Mouse (Mus musculus) limb, embryonic 12.5 days (tissue): ENCODE measurements at regions not wholly inside any gene's neighbourhood (a gene's known extent, or its start where the extent isn't known, plus 50 kb on each side); places are given as distances from the start of the nearest gene placed in this dataset.
A peak's percentile ranks its signal among the peaks of the same experiment; 100 is the strongest.

Experiments
- ATAC-seq: fragments of 200-750 bp; cut with Nextera tagmentation; 2 replicates; pipeline ENCODE4 v1.8.0; 2017; ENCODE audit warnings: low read depth, moderate TSS enrichment; ENCODE audit not compliant: insufficient number of reproducible peaks, insufficient read depth, low FRiP score, low TSS enrichment
- H3K27ac ChIP-seq: fragments of 300-500 bp; sonication (generic); 2 replicates; pipeline ENCODE4 v1.5.1; 2016; ENCODE audit warnings: mild to moderate bottlenecking, moderate library complexity
- H3K27me3 ChIP-seq: fragments of 300-500 bp; sonication (generic); 2 replicates; pipeline ENCODE4 v1.6.1; 2016; ENCODE audit warnings: mild to moderate bottlenecking, moderate library complexity
- H3K36me3 ChIP-seq: fragments of 300-500 bp; sonication (generic); 2 replicates; pipeline ENCODE4 v1.6.1; 2016; ENCODE audit warnings: mild to moderate bottlenecking, moderate library complexity
- H3K4me1 ChIP-seq: fragments of 300-500 bp; sonication (generic); replicated peaks from 2 replicates; pipeline ENCODE4 v1.6.1; 2016
- H3K4me2 ChIP-seq: fragments of 300-500 bp; sonication (generic); 2 replicates; pipeline ENCODE4 v1.6.1; 2016; ENCODE audit warnings: mild to moderate bottlenecking, moderate library complexity
- H3K4me3 ChIP-seq: fragments of 300-500 bp; sonication (generic); replicated peaks from 2 replicates; pipeline ENCODE4 v1.5.1; 2016; ENCODE audit warnings: mild to moderate bottlenecking
- H3K9ac ChIP-seq: fragments of 300-500 bp; sonication (generic); replicated peaks from 2 replicates; pipeline ENCODE4 v1.6.1; 2016; ENCODE audit warnings: mild to moderate bottlenecking, moderate library complexity
- H3K9me3 ChIP-seq: fragments of 300-500 bp; sonication (generic); 2 replicates; pipeline ENCODE4 v1.6.1; 2016; ENCODE audit warnings: mild to moderate bottlenecking, moderate library complexity
- WGBS: fragments of 180-500 bp; shearing (Covaris S2); methylation state at CpG from one replicate; pipeline ENCODE4 v1.1.7; 2016; 5-methylcytosine and 5-hydroxymethylcytosine counted together

- Histone ChIP-seq H3K27me3 (no peaks in the 10 kb centered on the region), H3K9ac (no peak overlapping the region), H3K4me1 (peaks cover 33% of the 10 kb centered on the region), H3K4me3 (no peak overlapping the region), H3K27ac (no peak overlapping the region), H3K9me3 (0 out of 2 replicates have a peak, but pooled peaks cover 5% of the 10 kb centered on the region), H3K36me3 (no peaks in the 10 kb centered on the region), H3K4me2 (no peak overlapping the region)
- WGBS, result 75% methylated on average over 8 of the region's 8 CpGs
- ATAC-seq, result no peak
Observed at GRCm38 (mm10) chr13:60002098-60002497, 175.1 kb downstream of the Gas1 start.

DNA sequence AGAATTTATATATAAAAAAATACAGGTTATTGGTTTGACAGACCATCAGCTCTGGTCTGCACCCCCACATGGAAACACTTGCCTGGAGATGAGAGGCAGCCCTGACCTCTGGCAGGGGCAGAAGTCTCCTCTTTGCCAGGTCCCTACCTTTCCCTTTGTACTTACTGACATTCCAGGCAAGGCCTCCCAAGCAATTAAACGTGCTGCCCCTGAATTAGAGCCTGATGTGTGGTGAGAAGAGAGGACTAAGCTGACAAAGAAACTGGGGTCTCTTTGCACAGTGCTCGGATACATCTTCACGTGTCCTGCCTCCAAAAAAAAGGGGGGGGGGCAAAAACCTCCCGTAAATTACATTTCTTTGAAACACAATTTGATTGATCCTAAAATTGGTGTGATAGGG, 175.5 kb downstream of the Gas1 start:
- no peak for ATAC-seq
- peaks cover 34% of the 10 kb centered on the region for H3K4me1 ChIP-seq
- 20% methylated on average over 4 of the region's 4 CpGs for WGBS
- no peak overlapping the region for H3K27ac ChIP-seq
- no peaks in the 10 kb centered on the region for H3K27me3 ChIP-seq
- H3K36me3 ChIP-seq, result no peaks in the 10 kb centered on the region
- 0 out of 2 replicates have a peak, but pooled peaks cover 5% of the 10 kb centered on the region for H3K9me3 ChIP-seq
- H3K4me3 ChIP-seq, result no peak overlapping the region
- no peak overlapping the region for H3K4me2 ChIP-seq
- H3K9ac ChIP-seq, result no peak overlapping the region

- peaks cover 43% of the 10 kb centered on the region for H3K4me1 ChIP-seq
Observed at GRCm38 (mm10) chr13:60000618-60001347, 176.4 kb downstream of the Gas1 start.

GRCm38 (mm10) chr13:59997431-59997830, 174.5 kb upstream of the Tut7 start:
- Histone ChIP-seq H3K27ac (peak overlapping the region; percentile 29; the same call in 1 of the 2 replicates), H3K4me1 (peaks cover 58% of the 10 kb centered on the region), H3K27me3 (no peaks in the 10 kb centered on the region), H3K36me3 (no peaks in the 10 kb centered on the region), H3K9me3 (0 out of 2 replicates have a peak, but pooled peaks cover 5% of the 10 kb centered on the region), H3K9ac (no peak overlapping the region), H3K4me2 (no peak overlapping the region), H3K4me3 (no peak overlapping the region)
- ATAC-seq, result no peak
- 92% methylated on average over 3 of the region's 3 CpGs for WGBS

More at GRCm38 (mm10) chr13:60000618-60001347, 176.4 kb downstream of the Gas1 start:
- ATAC-seq, result no peak
- no peaks in the 10 kb centered on the region for H3K27me3 ChIP-seq
- H3K4me2 ChIP-seq, result no peak overlapping the region
- 0 out of 2 replicates have a peak, but pooled peaks cover 5% of the 10 kb centered on the region for H3K9me3 ChIP-seq
- H3K9ac ChIP-seq, result no peak overlapping the region
- no peak overlapping the region for H3K27ac ChIP-seq
- H3K4me3 ChIP-seq, result no peak overlapping the region
- H3K36me3 ChIP-seq, result no peaks in the 10 kb centered on the region
- WGBS, result 30% methylated on average over 8 of the region's 8 CpGs

- Histone ChIP-seq H3K4me2 (peak overlapping the region; percentile 27; the same call in 1 of the 2 replicates), H3K9me3 (0 out of 2 replicates have a peak, but pooled peaks cover 5% of the 10 kb centered on the region), H3K27ac (peak overlapping the region; percentile 85), H3K27me3 (no peaks in the 10 kb centered on the region), H3K4me1 (peaks cover 58% of the 10 kb centered on the region), H3K9ac (no peak overlapping the region), H3K4me3 (no peak overlapping the region), H3K36me3 (no peaks in the 10 kb centered on the region)
- no peak for ATAC-seq
- WGBS, result 33% methylated on average over 13 of the region's 13 CpGs
Observed at GRCm38 (mm10) chr13:59996146-59996814, 173.3 kb upstream of the Tut7 start.

- Histone ChIP-seq H3K36me3 (no peaks in the 10 kb centered on the region), H3K9ac (no peak overlapping the region), H3K4me1 (peaks cover 74% of the 10 kb centered on the region), H3K27me3 (no peaks in the 10 kb centered on the region), H3K4me3 (no peak overlapping the region), H3K9me3 (0 out of 2 replicates have a peak, but pooled peaks cover under 1% of the 10 kb centered on the region), H3K4me2 (no peak overlapping the region), H3K27ac (peak overlapping the region; percentile 57)
- ATAC-seq, result no peak
- WGBS, result 15% methylated on average over 11 of the region's 11 CpGs
Observed at GRCm38 (mm10) chr13:59992780-59993501, 170.0 kb upstream of the Tut7 start.

- no peak overlapping the region for H3K4me2 ChIP-seq
- H3K27ac ChIP-seq, result peak overlapping the region; percentile 57; the same call in 1 of the 2 replicates
- no peak for ATAC-seq
- peaks cover 70% of the 10 kb centered on the region for H3K4me1 ChIP-seq
- H3K9me3 ChIP-seq, result peaks cover 6% of the 10 kb centered on the region; the same call in 1 of the 2 replicates
- H3K36me3 ChIP-seq, result no peaks in the 10 kb centered on the region
- H3K9ac ChIP-seq, result no peak overlapping the region
- H3K4me3 ChIP-seq, result no peak overlapping the region
- no peaks in the 10 kb centered on the region for H3K27me3 ChIP-seq
Observed at GRCm38 (mm10) chr13:59992346-59992745, 169.4 kb upstream of the Tut7 start.

- H3K9me3 ChIP-seq, result peaks cover 8% of the 10 kb centered on the region; the same call in 1 of the 2 replicates
- no peak overlapping the region for H3K9ac ChIP-seq
- WGBS, result 32% methylated on average over 10 of the region's 10 CpGs
- H3K36me3 ChIP-seq, result no peaks in the 10 kb centered on the region
- H3K27ac ChIP-seq, result peak overlapping the region; percentile 78
- 0 out of 2 replicates have a peak, but pooled peaks have one; percentile 29 for ATAC-seq
- H3K27me3 ChIP-seq, result no peaks in the 10 kb centered on the region
- H3K4me1 ChIP-seq, result peaks cover 53% of the 10 kb centered on the region
- 0 out of 2 replicates have a peak overlapping the region, but pooled peaks have one; percentile 6 for H3K4me2 ChIP-seq
- no peak overlapping the region for H3K4me3 ChIP-seq
Observed at GRCm38 (mm10) chr13:59990402-59991280, 167.7 kb upstream of the Tut7 start.

- H3K4me1 ChIP-seq, result peaks cover 49% of the 10 kb centered on the region
- H3K27ac ChIP-seq, result peak overlapping the region; percentile 59
- H3K36me3 ChIP-seq, result no peaks in the 10 kb centered on the region
- no peak; the same call in 1 of the 2 replicates for ATAC-seq
- H3K9me3 ChIP-seq, result peaks cover 8% of the 10 kb centered on the region; the same call in 1 of the 2 replicates
- no peak overlapping the region for H3K9ac ChIP-seq
- WGBS, result 53% methylated on average over 7 of the region's 7 CpGs
- no peak overlapping the region for H3K4me3 ChIP-seq
- no peaks in the 10 kb centered on the region for H3K27me3 ChIP-seq
- no peak overlapping the region for H3K4me2 ChIP-seq
Observed at GRCm38 (mm10) chr13:59988393-59988965, 165.5 kb upstream of the Tut7 start.

GRCm38 (mm10) chr13:59976425-59976824, 153.5 kb upstream of the Tut7 start:
- H3K36me3 ChIP-seq, result no peaks in the 10 kb centered on the region
- no peaks in the 10 kb centered on the region; the same call in 1 of the 2 replicates for H3K9me3 ChIP-seq
- WGBS, result 36% methylated on average over 5 of the region's 5 CpGs
- no peak overlapping the region for H3K4me3 ChIP-seq
- ATAC-seq, result peak; percentile 60; the same call in 1 of the 2 replicates
- H3K27me3 ChIP-seq, result peaks cover 3% of the 10 kb centered on the region; the same call in 1 of the 2 replicates
- no peak overlapping the region for H3K4me2 ChIP-seq
- H3K4me1 ChIP-seq, result peaks cover 40% of the 10 kb centered on the region
- H3K27ac ChIP-seq, result peak overlapping the region; percentile 67
- H3K9ac ChIP-seq, result no peak overlapping the region
